Mouse (Mus musculus): ENCODE measurements around the gene Tmem60. TPM values are rescaled to one million over a fixed set of nuclear protein-coding genes. Genes with fewer than 3 reads are reported as not detected.

Tmem60 gene
- polyA plus RNA-seq, 1 experiment: 15.5 TPM

DNA sequence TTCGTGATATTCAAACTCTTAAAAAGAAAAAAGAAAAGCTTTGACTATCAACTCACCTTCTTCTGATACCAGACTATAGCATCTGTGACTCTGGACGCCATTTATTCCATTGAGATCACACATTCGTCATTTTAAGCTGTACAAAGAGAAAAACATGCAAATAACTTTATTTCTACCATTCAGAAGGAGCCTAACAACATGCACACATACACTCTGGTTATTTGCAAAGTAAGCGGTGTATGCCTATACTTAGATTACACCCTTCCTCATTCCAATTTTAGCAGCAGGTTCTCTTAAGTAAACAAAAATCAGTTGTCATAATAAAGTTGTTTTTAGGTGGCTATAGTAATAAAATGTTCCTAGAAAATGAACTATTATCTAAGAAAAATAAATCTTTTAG lies 26.9 kb upstream of the Tmem60 start:
- H3K27ac ChIP-seq (ENCODE audit: control insufficient read depth, insufficient read depth, low read length): no peak overlapping the region
- TF ChIP-seq CTCF (IDR thresholded peaks at IDR 0.05; ENCODE audit: borderline replicate concordance, control insufficient read depth, extremely low read depth, insufficient read depth, low read length, poor library complexity) (no peak), POLR2A (IDR thresholded peaks at IDR 0.05; ENCODE audit: control insufficient read depth, extremely low read depth, insufficient read depth, low read length, poor library complexity) (no peak)
- WGBS: 96% methylated on average over 4 of the region's 4 CpGs
- H3K36me3 ChIP-seq (ENCODE audit: control insufficient read depth, insufficient read depth, low read length): no peaks in the 10 kb centered on the region
- H3K4me1 ChIP-seq (replicated peaks; ENCODE audit: control insufficient read depth, insufficient read depth, low read length): no peaks in the 10 kb centered on the region
- H3K27me3 ChIP-seq (ENCODE audit: control insufficient read depth, insufficient read depth, low read length): no peaks in the 10 kb centered on the region
- no peak overlapping the region for H3K4me3 ChIP-seq (ENCODE audit: control insufficient read depth, insufficient read depth, low read length)
- no peak for DNase-seq

DNA sequence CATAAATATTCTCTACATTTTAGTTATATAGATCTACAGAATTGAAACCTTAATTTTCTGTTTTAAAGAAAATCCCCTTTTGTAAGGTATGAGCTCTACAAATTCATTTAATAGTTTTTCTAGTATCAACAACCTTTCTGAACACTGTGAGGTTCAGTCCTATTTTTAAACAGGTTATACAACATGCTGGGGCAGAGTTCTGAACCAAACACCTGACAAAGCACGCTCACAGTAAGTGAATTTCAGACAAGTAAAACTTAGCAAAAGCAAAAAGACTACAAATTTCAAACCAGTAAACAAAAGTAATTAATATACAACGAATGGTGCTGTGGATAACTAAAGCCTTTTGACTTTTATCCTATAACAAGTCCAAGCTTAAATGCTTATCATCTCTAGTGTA lies 23.6 kb upstream of the Tmem60 start:
- DNase-seq: no peak

DNA sequence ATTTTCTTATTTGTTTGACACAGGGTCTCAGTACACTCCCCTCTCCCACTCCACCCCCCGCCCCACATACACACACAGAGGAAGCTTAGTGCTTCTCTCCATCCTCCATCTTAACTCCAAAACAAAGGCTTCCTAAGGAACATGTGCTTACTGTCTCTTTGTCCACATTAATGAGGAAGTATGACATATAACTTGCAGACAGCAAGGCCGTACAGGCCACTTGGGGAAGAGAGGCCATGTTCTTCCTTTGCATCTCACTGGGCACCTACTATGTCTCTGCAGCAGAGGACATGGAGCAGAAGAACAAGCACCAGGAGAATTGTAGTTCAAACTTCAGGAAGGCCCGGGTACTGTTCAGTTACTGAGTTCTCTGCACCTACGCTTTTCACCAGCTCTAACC lies 21.4 kb upstream of the Tmem60 start:
- H3K27me3 ChIP-seq (ENCODE audit: control insufficient read depth, insufficient read depth, low read length): no peaks in the 10 kb centered on the region
- no peak overlapping the region for H3K4me3 ChIP-seq (ENCODE audit: control insufficient read depth, insufficient read depth, low read length)
- DNase-seq: no peak
- H3K36me3 ChIP-seq (ENCODE audit: control insufficient read depth, insufficient read depth, low read length): no peaks in the 10 kb centered on the region
- H3K4me1 ChIP-seq (replicated peaks; ENCODE audit: control insufficient read depth, insufficient read depth, low read length): 0 out of 2 replicates have a peak, but pooled peaks cover 2% of the 10 kb centered on the region
- no peak for TF ChIP-seq POLR2A (IDR thresholded peaks at IDR 0.05; ENCODE audit: control insufficient read depth, extremely low read depth, insufficient read depth, low read length, poor library complexity)
- no peak for TF ChIP-seq CTCF (IDR thresholded peaks at IDR 0.05; ENCODE audit: borderline replicate concordance, control insufficient read depth, extremely low read depth, insufficient read depth, low read length, poor library complexity)
- WGBS: 90% methylated on average over 4 of the region's 4 CpGs
- no peak overlapping the region for H3K27ac ChIP-seq (ENCODE audit: control insufficient read depth, insufficient read depth, low read length)

More for the DNA sequence above, 23.6 kb upstream of the Tmem60 start:
- Histone ChIP-seq H3K4me3 (ENCODE audit: control insufficient read depth, insufficient read depth, low read length) (no peak overlapping the region), H3K27ac (ENCODE audit: control insufficient read depth, insufficient read depth, low read length) (no peak overlapping the region), H3K36me3 (ENCODE audit: control insufficient read depth, insufficient read depth, low read length) (no peaks in the 10 kb centered on the region), H3K27me3 (ENCODE audit: control insufficient read depth, insufficient read depth, low read length) (no peaks in the 10 kb centered on the region), H3K4me1 (replicated peaks; ENCODE audit: control insufficient read depth, insufficient read depth, low read length) (no peaks in the 10 kb centered on the region)
- TF ChIP-seq POLR2A (IDR thresholded peaks at IDR 0.05; ENCODE audit: control insufficient read depth, extremely low read depth, insufficient read depth, low read length, poor library complexity) (no peak), CTCF (IDR thresholded peaks at IDR 0.05; ENCODE audit: borderline replicate concordance, control insufficient read depth, extremely low read depth, insufficient read depth, low read length, poor library complexity) (no peak)
- 95% methylated on average over 2 of the region's 2 CpGs for WGBS

DNA sequence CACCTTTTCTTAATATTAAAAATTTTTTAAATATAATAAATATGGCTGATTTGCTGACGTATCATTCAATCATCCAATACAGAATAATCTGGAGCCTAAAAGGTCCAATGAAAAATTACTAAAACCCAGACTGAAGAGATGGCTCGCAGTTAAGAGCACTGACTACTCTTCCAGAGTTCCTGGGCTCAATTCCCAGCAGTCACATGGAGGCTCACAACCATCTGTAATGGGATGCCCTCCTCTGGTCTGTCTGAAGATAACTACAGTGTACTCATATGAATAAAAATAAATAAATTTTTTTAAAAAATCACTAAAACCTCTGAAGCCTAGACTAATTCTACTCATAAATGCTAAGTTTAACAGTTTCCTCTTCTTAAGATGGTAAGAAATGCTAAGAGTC lies 20.1 kb upstream of the Tmem60 start:
- H3K36me3 ChIP-seq (ENCODE audit: control insufficient read depth, insufficient read depth, low read length): no peaks in the 10 kb centered on the region
- no peak for DNase-seq
- 95% methylated on average over 2 of the region's 2 CpGs for WGBS
- no peak overlapping the region for H3K27ac ChIP-seq (ENCODE audit: control insufficient read depth, insufficient read depth, low read length)
- H3K4me3 ChIP-seq (ENCODE audit: control insufficient read depth, insufficient read depth, low read length): no peak overlapping the region
- 0 out of 2 replicates have a peak, but pooled peaks cover 2% of the 10 kb centered on the region for H3K4me1 ChIP-seq (replicated peaks; ENCODE audit: control insufficient read depth, insufficient read depth, low read length)
- no peaks in the 10 kb centered on the region for H3K27me3 ChIP-seq (ENCODE audit: control insufficient read depth, insufficient read depth, low read length)
- TF ChIP-seq CTCF (IDR thresholded peaks at IDR 0.05; ENCODE audit: borderline replicate concordance, control insufficient read depth, extremely low read depth, insufficient read depth, low read length, poor library complexity) (no peak), POLR2A (IDR thresholded peaks at IDR 0.05; ENCODE audit: control insufficient read depth, extremely low read depth, insufficient read depth, low read length, poor library complexity) (no peak)

DNA sequence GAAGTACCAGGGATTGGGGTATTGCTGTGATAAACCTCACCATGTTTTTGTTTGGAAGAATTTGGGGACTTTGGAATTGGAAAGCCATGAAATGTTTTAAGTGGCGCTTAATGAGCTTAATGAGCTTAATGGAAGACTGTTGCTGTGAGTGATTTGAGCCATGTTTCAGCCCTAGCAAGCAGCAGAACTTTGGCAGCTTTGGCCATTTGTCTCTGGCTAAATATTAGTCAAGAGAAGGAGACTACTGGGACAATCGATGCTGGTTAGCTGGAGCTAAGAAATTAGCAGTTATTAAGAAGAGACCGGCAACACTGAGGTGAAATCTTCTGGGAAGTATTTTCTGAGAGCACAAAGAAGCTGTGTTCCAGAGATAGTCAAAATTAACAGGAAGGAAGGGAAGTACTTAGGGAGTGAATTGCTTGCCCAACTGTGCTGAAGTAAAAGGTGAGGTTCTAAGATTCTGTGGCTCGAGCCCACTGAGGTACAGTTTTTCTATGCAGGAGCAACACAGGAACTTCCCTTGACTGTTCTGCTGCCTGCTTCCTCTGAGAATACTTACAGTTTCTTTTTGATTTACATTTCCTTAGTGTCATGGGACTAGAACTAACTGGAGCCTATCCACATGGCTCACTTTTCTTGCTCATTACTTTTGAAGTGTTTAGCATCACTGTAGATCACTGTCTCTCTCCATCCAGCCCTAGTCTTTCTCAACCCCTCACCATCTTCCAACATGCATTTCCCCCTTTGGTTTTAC lies 17.6 kb upstream of the Tmem60 start:
- 48% methylated on average over 4 of the region's 4 CpGs for WGBS
- H3K4me3 ChIP-seq (ENCODE audit: control insufficient read depth, insufficient read depth, low read length): no peak overlapping the region
- no peak for DNase-seq
- H3K27ac ChIP-seq (ENCODE audit: control insufficient read depth, insufficient read depth, low read length): no peak overlapping the region
- H3K4me1 ChIP-seq (replicated peaks; ENCODE audit: control insufficient read depth, insufficient read depth, low read length): 0 out of 2 replicates have a peak, but pooled peaks cover 2% of the 10 kb centered on the region
- no peak for TF ChIP-seq POLR2A (IDR thresholded peaks at IDR 0.05; ENCODE audit: control insufficient read depth, extremely low read depth, insufficient read depth, low read length, poor library complexity)
- TF ChIP-seq CTCF (IDR thresholded peaks at IDR 0.05; ENCODE audit: borderline replicate concordance, control insufficient read depth, extremely low read depth, insufficient read depth, low read length, poor library complexity): no peak
- no peaks in the 10 kb centered on the region for H3K36me3 ChIP-seq (ENCODE audit: control insufficient read depth, insufficient read depth, low read length)
- H3K27me3 ChIP-seq (ENCODE audit: control insufficient read depth, insufficient read depth, low read length): no peaks in the 10 kb centered on the region

DNA sequence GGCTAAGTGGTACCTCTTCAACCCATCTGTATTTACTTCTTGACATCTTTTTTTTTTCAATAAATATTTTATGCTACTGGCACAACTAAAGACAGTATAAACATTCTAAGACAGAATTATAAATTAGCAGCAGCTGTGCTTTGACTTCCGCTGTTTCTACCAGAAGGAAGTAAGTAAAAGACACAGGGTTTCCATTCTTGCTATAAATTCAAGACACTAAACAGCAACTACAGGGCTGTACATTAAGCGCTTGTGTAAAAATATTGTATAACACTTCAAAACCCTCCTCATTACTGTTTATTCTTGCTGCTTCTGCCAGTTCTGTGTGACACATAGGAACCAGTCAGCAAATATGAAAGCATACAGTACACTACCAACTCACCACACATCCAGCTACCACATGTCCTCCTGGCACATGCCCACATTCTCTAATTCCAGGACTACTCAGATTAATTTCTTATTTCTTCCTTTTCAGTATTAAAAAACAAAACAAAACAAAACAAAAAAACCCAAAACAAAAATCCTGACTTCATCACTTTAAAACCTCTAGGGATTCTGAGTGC lies 16.7 kb upstream of the Tmem60 start:
- 34% methylated on average over 2 of the region's 2 CpGs for WGBS
- Histone ChIP-seq H3K4me3 (ENCODE audit: control insufficient read depth, insufficient read depth, low read length) (no peak overlapping the region), H3K4me1 (replicated peaks; ENCODE audit: control insufficient read depth, insufficient read depth, low read length) (0 out of 2 replicates have a peak, but pooled peaks cover 2% of the 10 kb centered on the region)

More for the DNA sequence above, 16.7 kb upstream of the Tmem60 start:
- no peak for DNase-seq
- no peak overlapping the region for H3K27ac ChIP-seq (ENCODE audit: control insufficient read depth, insufficient read depth, low read length)
- H3K27me3 ChIP-seq (ENCODE audit: control insufficient read depth, insufficient read depth, low read length): no peaks in the 10 kb centered on the region
- H3K36me3 ChIP-seq (ENCODE audit: control insufficient read depth, insufficient read depth, low read length): no peaks in the 10 kb centered on the region
- TF ChIP-seq CTCF (IDR thresholded peaks at IDR 0.05; ENCODE audit: borderline replicate concordance, control insufficient read depth, extremely low read depth, insufficient read depth, low read length, poor library complexity) (no peak), POLR2A (IDR thresholded peaks at IDR 0.05; ENCODE audit: control insufficient read depth, extremely low read depth, insufficient read depth, low read length, poor library complexity) (no peak)

All from thymus, adult 2 months (tissue).